In the genomic region with DNA sequence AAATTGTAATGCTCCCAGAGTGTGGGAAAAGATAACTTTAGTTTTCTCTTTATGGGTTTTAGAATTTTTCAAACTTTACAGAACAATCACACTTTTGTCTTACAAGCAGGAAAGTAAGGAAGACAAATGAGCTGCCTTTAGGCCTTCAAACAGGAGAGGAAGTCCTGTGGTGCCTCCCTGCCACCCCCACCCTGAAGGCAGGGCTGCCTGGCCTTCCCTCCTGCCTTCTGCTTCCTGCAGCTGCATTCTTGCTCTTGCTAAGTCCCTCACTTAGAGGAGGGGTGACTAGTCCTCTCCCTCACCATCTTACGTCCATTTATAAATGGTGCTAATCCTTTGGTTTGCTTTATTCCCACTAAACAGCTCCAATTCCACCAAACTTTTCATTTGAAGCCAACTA, we compare ENCODE assay signal across 11 mouse cellular contexts. TPM values are rescaled to one million over a fixed set of nuclear protein-coding genes. Genes with fewer than 3 reads are reported as not detected.
DNase-seq lines count a peak whose midpoint lies in the region; ATAC-seq and TF ChIP-seq lines count a peak whose summit lies in the region.
"Had no signal": no experiment of that assay in that cellular context is flagged by ENCODE, and none has a peak within 500 bp of the region (broad histone marks: within the 10 kb centered on the region; RNA-seq: fewer than 3 reads in every experiment).

No protein-coding gene starts in this region.

- in situ Hi-C loops in CH12.LX (cut with MboI; ENCODE audit: low pct_ligation_motif_present, low pct_unique_long_range_greater_than_20kb, low sequenced_read_pairs), result no loop called here

- no peak for ATAC-seq in heart, embryonic 16.5 days (replicated peaks; ENCODE audit: extremely low read depth, insufficient read depth, low FRiP score)
- peak; percentile 36 for ATAC-seq in granulocyte monocyte progenitor cell, adult 5-6 weeks (replicated peaks; ENCODE audit: poor library complexity, severe bottlenecking)
- ATAC-seq in megakaryocyte progenitor cell, adult 5-6 weeks (replicated peaks; ENCODE audit: poor library complexity), result peak; percentile 20; the same call in 1 of the 2 replicates
- ATAC-seq in cerebellum, adult (ENCODE audit: insufficient number of reproducible peaks, low FRiP score, low TSS enrichment), result no peak
- ATAC-seq: forebrain, embryonic 14.5 days; intestine, postnatal 0 days had no signal

- H3K27ac ChIP-seq in heart, embryonic 16.5 days (ENCODE audit: low read length), result peak overlapping the region; percentile 7; the same call in 1 of the 2 replicates
- H3K27ac ChIP-seq in CH12.LX (ENCODE audit: insufficient read depth, low read depth), result no peak overlapping the region
- H3K27ac ChIP-seq: heart, embryonic 13.5 days had no signal

- H3K4me2 ChIP-seq in heart, embryonic 16.5 days (ENCODE audit: low read depth, low read length), result no peak overlapping the region
- H3K4me2 ChIP-seq in CH12.LX (ENCODE audit: insufficient read depth, low read depth, poor library complexity, severe bottlenecking), result no peak overlapping the region
- H3K4me2 ChIP-seq: heart, embryonic 13.5 days had no signal

- H3K79me2 ChIP-seq in CH12.LX (replicated peaks; ENCODE audit: control insufficient read depth, extremely low read depth, insufficient read depth, poor library complexity, severe bottlenecking), result no peaks in the 10 kb centered on the region

- dilution Hi-C loops in CH12.LX (cut with MboI; ENCODE audit: extremely low pct_ligation_motif_present, extremely low pct_unique_long_range_greater_than_20kb, low sequenced_read_pairs), result no loop called here

- no peak for TF ChIP-seq EP300 in CH12.LX (IDR thresholded peaks at IDR 0.05; ENCODE audit: low read length)

- TF ChIP-seq RAD21 in CH12.LX (IDR thresholded peaks at IDR 0.05; ENCODE audit: low read depth, low read length), result no peak

- 22% methylated on average over 1 of the region's 1 CpGs for WGBS in heart, embryonic 16.5 days

- no peaks in the 10 kb centered on the region for H3K36me3 ChIP-seq in heart, embryonic 16.5 days (ENCODE audit: control insufficient read depth, insufficient read depth)
- no peaks in the 10 kb centered on the region for H3K36me3 ChIP-seq in CH12.LX (replicated peaks in 1 of 2; ENCODE audit: control insufficient read depth in 1 of 2, insufficient read depth in 1 of 2, low read length in 1 of 2)
- H3K36me3 ChIP-seq: heart, embryonic 13.5 days had no signal

- no peaks in the 10 kb centered on the region for H3K27me3 ChIP-seq in heart, embryonic 16.5 days (ENCODE audit: control insufficient read depth, insufficient read depth, low read length)
- no peaks in the 10 kb centered on the region for H3K27me3 ChIP-seq in CH12.LX (replicated peaks)
- H3K27me3 ChIP-seq: heart, embryonic 13.5 days had no signal

- DNase-seq in heart, postnatal 14 days, result no peak
- peak; percentile 32 for DNase-seq in CH12.LX (ENCODE audit: extremely low read depth)
- DNase-seq in cerebellum, adult 9-11 months, result no peak
- DNase-seq in ovary, postnatal 10 days (ENCODE audit: low spot score), result no peak

- intact Hi-C loops in heart, postnatal 14 days (cut with DNase I), result no loop called here

- no peak for TF ChIP-seq CTCF in CH12.LX (conservative IDR thresholded peaks at IDR 0.05 in 1 of 2, IDR thresholded peaks at IDR 0.05 in 1 of 2; ENCODE audit: low read depth in 2 of 2, low read length in 2 of 2)

- H3K4me1 ChIP-seq in heart, embryonic 16.5 days (ENCODE audit: control insufficient read depth, insufficient read depth, low read length), result peaks cover 4% of the 10 kb centered on the region; the same call in 1 of the 2 replicates
- peaks cover 3 to 23% of the 10 kb centered on the region in 2 experiments for H3K4me1 ChIP-seq in CH12.LX (ENCODE audit: control insufficient read depth in 1 of 2, insufficient read depth in 2 of 2)

- no peak for TF ChIP-seq POLR2A in CH12.LX (IDR thresholded peaks at IDR 0.05; ENCODE audit: low read depth, low read length)

- H3K9ac ChIP-seq in heart, embryonic 16.5 days (ENCODE audit: low read length), result no peak overlapping the region
- no peak overlapping the region for H3K9ac ChIP-seq in CH12.LX (ENCODE audit: insufficient read depth, low read depth)
- H3K9ac ChIP-seq: heart, embryonic 13.5 days had no signal

- H3K4me3 ChIP-seq in heart, embryonic 16.5 days (ENCODE audit: low read length), result no peak overlapping the region
- H3K4me3 ChIP-seq in CH12.LX (replicated peaks in 1 of 3; ENCODE audit: low read depth in 2 of 3, low read length in 2 of 3, poor library complexity in 1 of 3), result no peak overlapping the region
- H3K4me3 ChIP-seq: heart, embryonic 13.5 days had no signal

- H3K9me3 ChIP-seq in heart, embryonic 16.5 days (replicated peaks; ENCODE audit: control insufficient read depth, low read length), result peaks cover 3% of the 10 kb centered on the region; the same call in 1 of the 2 replicates
- H3K9me3 ChIP-seq in CH12.LX (replicated peaks; ENCODE audit: low read length), result peaks cover 3% of the 10 kb centered on the region

TF ChIP-seq in CH12.LX, 34 proteins besides CTCF, POLR2A, EP300 and RAD21:
- no peak for TF ChIP-seq POLR2AphosphoS2 (IDR thresholded peaks at IDR 0.05; ENCODE audit: low read depth, low read length)
- no peak for TF ChIP-seq HCFC1 (IDR thresholded peaks at IDR 0.05; ENCODE audit: low read depth, low read length)
- TF ChIP-seq MEF2A (IDR thresholded peaks at IDR 0.05; ENCODE audit: borderline replicate concordance, low read depth, low read length), result no peak
- no peak for TF ChIP-seq ZMIZ1 (IDR thresholded peaks at IDR 0.05; ENCODE audit: low read depth, low read length)
- no peak for TF ChIP-seq KAT2A (IDR thresholded peaks at IDR 0.05; ENCODE audit: insufficient replicate concordance, low read length)
- no peak for TF ChIP-seq JUND (conservative IDR thresholded peaks at IDR 0.05; ENCODE audit: low read depth, low read length)
- no peak for TF ChIP-seq ELF1 (IDR thresholded peaks at IDR 0.05; ENCODE audit: low read depth, low read length)
- TF ChIP-seq MAFK (IDR thresholded peaks at IDR 0.05; ENCODE audit: insufficient replicate concordance, low read length), result no peak
- no peak for TF ChIP-seq ZKSCAN1 (IDR thresholded peaks at IDR 0.05; ENCODE audit: borderline replicate concordance, low read depth, low read length)
- TF ChIP-seq UBTF (IDR thresholded peaks at IDR 0.05; ENCODE audit: low read depth, low read length), result no peak
- TF ChIP-seq PAX5 (IDR thresholded peaks at IDR 0.05; ENCODE audit: low read length), result no peak
- no peak for TF ChIP-seq ZC3H11A (IDR thresholded peaks at IDR 0.05; ENCODE audit: low read depth, low read length)

RNA-seq across cellular contexts. Expression of a gene that starts 4.4 kb away (rescaled TPM):
- polyA plus RNA-seq in heart, embryonic 16.5 days (2015; fragmentation: Nextera tagmentation; extraction: Ambion mirVana), result 163 and 195 TPM in 2 replicates
- 100 to 1,000 TPM; 439 to 440 TPM for total RNA-seq in heart, postnatal 14 days (2021)
- total RNA-seq in CH12.LX (2012; rRNA removed) (8.1 and 9.2 TPM in 2 replicates), CH12.LX (2014; rRNA removed) (9.6 and 9.8 TPM in 2 replicates)
- polyA plus RNA-seq in CH12.LX (2012; ENCODE audit: insufficient read length, low read depth), result 22.9 and 27.7 TPM in 2 replicates
- total RNA-seq in granulocyte monocyte progenitor cell, adult 5-6 weeks (2014; fragmentation: Nextera tagmentation), result 27.0 and 33.4 TPM in 2 replicates
- 29.4 and 30.3 TPM in 2 replicates for total RNA-seq in granulocyte monocyte progenitor cell, adult 5-6 weeks (2017)
- total RNA-seq in megakaryocyte progenitor cell, adult 5-6 weeks (2015), result 22.8 and 24.8 TPM in 2 replicates
- total RNA-seq in megakaryocyte progenitor cell, adult 5-6 weeks (2017), result 28.6 and 30.1 TPM in 2 replicates

Comparison
In these comparisons a context has a peak if more than half of its experiments do, and no peak if none do; other contexts are left out.
1. ATAC-seq: peak in granulocyte monocyte progenitor cell, adult 5-6 weeks (single experiment) and megakaryocyte progenitor cell, adult 5-6 weeks (single experiment); none in heart, embryonic 16.5 days (single experiment) and cerebellum, adult (single experiment).
2. RNA of a gene that starts 4.4 kb away (total RNA-seq): 439 to 440 TPM in heart, postnatal 14 days; 27.0 to 33.4 TPM in granulocyte monocyte progenitor cell, adult 5-6 weeks, 22.8 to 30.1 TPM in megakaryocyte progenitor cell, adult 5-6 weeks and 8.1 to 9.8 TPM in CH12.LX; every median in the first group is over 10 times any median in the second.